Mouse (Mus musculus): ENCODE measurements around the gene Nhsl2. TPM values are rescaled to one million over a fixed set of nuclear protein-coding genes. Genes with fewer than 3 reads are reported as not detected.
A peak's percentile ranks its signal among the peaks of the same experiment; 100 is the strongest.

The Nhsl2 gene
- polyA plus RNA-seq, 1 experiment from 2014 or later: 9.8 TPM

GRCm38 (mm10) chrX:101929131-101929530, 79.9 kb downstream of the Nhsl2 start:
- Histone ChIP-seq H3K4me3 (no peak overlapping the region), H3K9ac (replicated peaks) (no peak overlapping the region), H3K9me3 (no peaks in the 10 kb centered on the region), H3K36me3 (no peaks in the 10 kb centered on the region), H3K4me2 (replicated peaks) (no peak overlapping the region), H3K27ac (replicated peaks) (no peak overlapping the region), H3K27me3 (peaks cover 48% of the 10 kb centered on the region), H3K4me1 (no peaks in the 10 kb centered on the region)
- no peak for ATAC-seq (ENCODE audit: low FRiP score, low read depth)
- WGBS: 75% methylated on average over 2 of the region's 2 CpGs

- peaks cover 55% of the 10 kb centered on the region for H3K27me3 ChIP-seq
- H3K9ac ChIP-seq (replicated peaks): no peak overlapping the region
- ATAC-seq (ENCODE audit: low FRiP score, low read depth): no peak
- no peak overlapping the region for H3K4me3 ChIP-seq
- H3K4me1 ChIP-seq: no peaks in the 10 kb centered on the region
- no peak overlapping the region for H3K27ac ChIP-seq (replicated peaks)
- H3K9me3 ChIP-seq: no peaks in the 10 kb centered on the region
- H3K36me3 ChIP-seq: no peaks in the 10 kb centered on the region
- no peak overlapping the region for H3K4me2 ChIP-seq (replicated peaks)
- WGBS: 86% methylated on average over 6 of the region's 6 CpGs
These were observed 81.1 kb downstream of the Nhsl2 start for GRCm38 (mm10) chrX:101930301-101930700.

GRCm38 (mm10) chrX:101931016-101931415, 81.8 kb downstream of the Nhsl2 start:
- no peaks in the 10 kb centered on the region for H3K4me1 ChIP-seq
- no peak overlapping the region for H3K4me2 ChIP-seq (replicated peaks)
- 90% methylated on average over 5 of the region's 5 CpGs for WGBS
- H3K27ac ChIP-seq (replicated peaks): no peak overlapping the region
- no peak overlapping the region for H3K4me3 ChIP-seq
- H3K9me3 ChIP-seq: no peaks in the 10 kb centered on the region
- H3K9ac ChIP-seq (replicated peaks): no peak overlapping the region
- H3K36me3 ChIP-seq: no peaks in the 10 kb centered on the region
- no peak for ATAC-seq (ENCODE audit: low FRiP score, low read depth)
- peaks cover 63% of the 10 kb centered on the region for H3K27me3 ChIP-seq

GRCm38 (mm10) chrX:101932244-101932643, 83.1 kb downstream of the Nhsl2 start:
- WGBS: 85% methylated on average over 7 of the region's 7 CpGs
- Histone ChIP-seq H3K27me3 (peaks cover 69% of the 10 kb centered on the region), H3K4me3 (no peak overlapping the region), H3K36me3 (no peaks in the 10 kb centered on the region), H3K9me3 (no peaks in the 10 kb centered on the region), H3K27ac (replicated peaks) (no peak overlapping the region), H3K4me1 (no peaks in the 10 kb centered on the region), H3K9ac (replicated peaks) (no peak overlapping the region), H3K4me2 (replicated peaks) (no peak overlapping the region)
- no peak for ATAC-seq (ENCODE audit: low FRiP score, low read depth)

GRCm38 (mm10) chrX:101933346-101933745, 84.2 kb downstream of the Nhsl2 start:
- Histone ChIP-seq H3K9me3 (no peaks in the 10 kb centered on the region), H3K27ac (replicated peaks) (no peak overlapping the region), H3K9ac (replicated peaks) (no peak overlapping the region), H3K4me3 (no peak overlapping the region), H3K27me3 (peaks cover 71% of the 10 kb centered on the region), H3K4me1 (no peaks in the 10 kb centered on the region), H3K36me3 (no peaks in the 10 kb centered on the region), H3K4me2 (replicated peaks) (no peak overlapping the region)
- no peak for ATAC-seq (ENCODE audit: low FRiP score, low read depth)
- 87% methylated on average over 5 of the region's 5 CpGs for WGBS

GRCm38 (mm10) chrX:101935291-101935840, 86.2 kb downstream of the Nhsl2 start:
- Histone ChIP-seq H3K4me2 (replicated peaks) (no peak overlapping the region), H3K9ac (replicated peaks) (no peak overlapping the region), H3K4me3 (no peak overlapping the region), H3K36me3 (no peaks in the 10 kb centered on the region), H3K4me1 (no peaks in the 10 kb centered on the region), H3K27me3 (peaks cover 64% of the 10 kb centered on the region), H3K9me3 (no peaks in the 10 kb centered on the region), H3K27ac (replicated peaks) (no peak overlapping the region)
- no peak for ATAC-seq (ENCODE audit: low FRiP score, low read depth)
- WGBS: 52% methylated on average over 3 of the region's 3 CpGs

- no peak overlapping the region for H3K27ac ChIP-seq (replicated peaks)
- no peak overlapping the region for H3K9ac ChIP-seq (replicated peaks)
- H3K9me3 ChIP-seq: no peaks in the 10 kb centered on the region
- H3K4me3 ChIP-seq: no peak overlapping the region
- H3K36me3 ChIP-seq: no peaks in the 10 kb centered on the region
- peaks cover 68% of the 10 kb centered on the region for H3K27me3 ChIP-seq
- H3K4me1 ChIP-seq: no peaks in the 10 kb centered on the region
- 91% methylated on average over 5 of the region's 5 CpGs for WGBS
- ATAC-seq (ENCODE audit: low FRiP score, low read depth): no peak
- no peak overlapping the region for H3K4me2 ChIP-seq (replicated peaks)
These were observed 90.3 kb downstream of the Nhsl2 start for GRCm38 (mm10) chrX:101939486-101939885.

- peak; percentile 73; the same call in 1 of the 2 replicates for ATAC-seq (ENCODE audit: low FRiP score, low read depth)
- Histone ChIP-seq H3K9me3 (no peaks in the 10 kb centered on the region), H3K36me3 (no peaks in the 10 kb centered on the region), H3K27ac (replicated peaks) (no peak overlapping the region), H3K4me3 (no peak overlapping the region), H3K4me1 (no peaks in the 10 kb centered on the region), H3K27me3 (peaks cover 65% of the 10 kb centered on the region), H3K9ac (replicated peaks) (no peak overlapping the region), H3K4me2 (replicated peaks) (no peak overlapping the region)
- 17% methylated on average over 6 of the region's 6 CpGs for WGBS
These were observed 93.3 kb downstream of the Nhsl2 start for GRCm38 (mm10) chrX:101942461-101942896.

GRCm38 (mm10) chrX:101943743-101944142, 94.6 kb downstream of the Nhsl2 start:
- 85% methylated on average over 2 of the region's 2 CpGs for WGBS
- H3K4me3 ChIP-seq: no peak overlapping the region
- no peak overlapping the region for H3K4me2 ChIP-seq (replicated peaks)
- no peak for ATAC-seq (ENCODE audit: low FRiP score, low read depth)
- no peak overlapping the region for H3K9ac ChIP-seq (replicated peaks)
- H3K4me1 ChIP-seq: no peaks in the 10 kb centered on the region
- H3K36me3 ChIP-seq: no peaks in the 10 kb centered on the region
- no peak overlapping the region for H3K27ac ChIP-seq (replicated peaks)
- H3K9me3 ChIP-seq: no peaks in the 10 kb centered on the region
- H3K27me3 ChIP-seq: peaks cover 60% of the 10 kb centered on the region

GRCm38 (mm10) chrX:101944761-101945330, 95.7 kb downstream of the Nhsl2 start:
- ATAC-seq (ENCODE audit: low FRiP score, low read depth): no peak
- Histone ChIP-seq H3K9ac (replicated peaks) (no peak overlapping the region), H3K4me3 (no peak overlapping the region), H3K4me2 (replicated peaks) (no peak overlapping the region), H3K9me3 (no peaks in the 10 kb centered on the region), H3K27ac (replicated peaks) (no peak overlapping the region), H3K4me1 (no peaks in the 10 kb centered on the region), H3K27me3 (peaks cover 53% of the 10 kb centered on the region), H3K36me3 (no peaks in the 10 kb centered on the region)
- WGBS: 75% methylated on average over 2 of the region's 2 CpGs

- ATAC-seq (ENCODE audit: low FRiP score, low read depth): no peak
- 78% methylated on average over 6 of the region's 6 CpGs for WGBS
- Histone ChIP-seq H3K4me3 (no peak overlapping the region), H3K4me2 (replicated peaks) (no peak overlapping the region), H3K9me3 (no peaks in the 10 kb centered on the region), H3K36me3 (no peaks in the 10 kb centered on the region), H3K4me1 (no peaks in the 10 kb centered on the region), H3K27me3 (peaks cover 35% of the 10 kb centered on the region), H3K9ac (replicated peaks) (no peak overlapping the region), H3K27ac (replicated peaks) (no peak overlapping the region)
These were observed 103.3 kb downstream of the Nhsl2 start for GRCm38 (mm10) chrX:101952436-101952835.

GRCm38 (mm10) chrX:101953256-101953655, 104.1 kb downstream of the Nhsl2 start:
- no peaks in the 10 kb centered on the region for H3K4me1 ChIP-seq
- WGBS: 97% methylated on average over 2 of the region's 2 CpGs
- H3K4me2 ChIP-seq (replicated peaks): no peak overlapping the region
- H3K4me3 ChIP-seq: no peak overlapping the region
- peaks cover 43% of the 10 kb centered on the region for H3K27me3 ChIP-seq
- no peaks in the 10 kb centered on the region for H3K36me3 ChIP-seq
- no peaks in the 10 kb centered on the region for H3K9me3 ChIP-seq
- H3K27ac ChIP-seq (replicated peaks): no peak overlapping the region
- H3K9ac ChIP-seq (replicated peaks): no peak overlapping the region
- no peak for ATAC-seq (ENCODE audit: low FRiP score, low read depth)
